Mouse (Mus musculus) C2C12 (cell line): ENCODE results near the gene Akr1c18.
"Not testable (repeated sequence)": the region's sequence is repeated elsewhere in the genome, so short reads cannot be mapped to it uniquely, and the experiment has no call there.

Experiments used
- CTCF ChIP-seq: IDR thresholded peaks from one replicate; pipeline ENCODE4 v1.5.1; 2011; ENCODE audit not compliant: control insufficient read depth, insufficient read depth, insufficient read length
- USF1 ChIP-seq: IDR thresholded peaks from one replicate; pipeline ENCODE4 v1.6.1; 2011; ENCODE audit warnings: low read depth, mild to moderate bottlenecking, control low read depth, moderate library complexity

DNA sequence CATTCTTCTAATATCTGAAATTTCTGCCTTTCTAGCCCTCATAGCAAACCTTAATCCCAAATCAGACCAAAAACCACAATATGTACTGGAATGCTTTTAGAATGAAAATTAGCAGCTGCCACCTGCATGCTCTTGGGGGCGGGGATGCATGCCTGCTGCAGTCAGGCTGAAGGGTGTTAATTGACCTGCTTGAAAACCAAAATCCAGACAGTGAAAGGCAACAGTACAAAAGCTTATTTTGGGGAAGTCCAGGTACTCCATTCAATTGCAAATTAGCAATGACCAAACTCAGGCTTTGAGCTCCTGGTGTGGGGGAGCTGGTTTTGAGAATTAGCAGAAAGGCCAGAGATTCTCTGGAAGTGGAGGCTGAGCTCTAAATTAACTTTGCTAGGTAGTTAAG lies 24.6 kb downstream of the Akr1c18 start:
- TF ChIP-seq CTCF, USF1: not testable (repeated sequence)
